Mouse (Mus musculus) neural tube, embryonic 11.5 days (tissue): ENCODE measurements around the gene Gbf1. TPM values are rescaled to one million over a fixed set of nuclear protein-coding genes. Genes with fewer than 3 reads are reported as not detected.
"Not testable (repeated sequence)": the region's sequence is repeated elsewhere in the genome, so short reads cannot be mapped to it uniquely, and the experiment has no call there.

Experiments
- ATAC-seq: fragments of 200-750 bp; cut with Nextera tagmentation; 2 replicates; pipeline ENCODE4 v1.8.0; 2017; ENCODE audit warnings: moderate number of reproducible peaks, mild to moderate bottlenecking, moderate TSS enrichment, moderate library complexity; ENCODE audit not compliant: insufficient read depth, low FRiP score, low TSS enrichment
- DNase-seq: peaks from one replicate; pipeline ENCODE4 v3.0.0-alpha.2; 2015; ENCODE audit warnings: low spot score
- H3K27ac ChIP-seq: fragments of 300-500 bp; sonication (generic); 2 replicates; pipeline ENCODE4 v1.5.1; 2014; ENCODE audit warnings: low read depth, mild to moderate bottlenecking, low read length
- H3K27me3 ChIP-seq: fragments of 300-500 bp; sonication (generic); 2 replicates; pipeline ENCODE4 v1.6.1; 2014; ENCODE audit warnings: mild to moderate bottlenecking, low read length, mixed read lengths; ENCODE audit not compliant: control insufficient read depth, insufficient read depth
- H3K36me3 ChIP-seq: fragments of 300-500 bp; sonication (generic); 2 replicates; pipeline ENCODE4 v1.6.1; 2014; ENCODE audit warnings: mild to moderate bottlenecking, low read length, moderate library complexity, mixed read lengths; ENCODE audit not compliant: control insufficient read depth, insufficient read depth
- H3K4me1 ChIP-seq: fragments of 300-500 bp; sonication (generic); 2 replicates; pipeline ENCODE4 v1.6.1; 2014; ENCODE audit warnings: low read length, mixed read lengths; ENCODE audit not compliant: control insufficient read depth, insufficient read depth
- H3K4me2 ChIP-seq: fragments of 300-500 bp; sonication (generic); 2 replicates; pipeline ENCODE4 v1.6.1; 2014; ENCODE audit warnings: low read depth, mild to moderate bottlenecking, moderate library complexity
- H3K4me3 ChIP-seq: fragments of 300-500 bp; sonication (generic); 2 replicates; pipeline ENCODE4 v1.5.1; 2014; ENCODE audit warnings: low read depth, low read length
- H3K9ac ChIP-seq: fragments of 300-500 bp; sonication (generic); 2 replicates; pipeline ENCODE4 v1.6.1; 2014; ENCODE audit warnings: mild to moderate bottlenecking, low read length
- H3K9me3 ChIP-seq: fragments of 300-500 bp; sonication (generic); 2 replicates; pipeline ENCODE4 v1.6.1; 2016; ENCODE audit warnings: low read length; ENCODE audit not compliant: control insufficient read depth
- whole genome bisulfite sequencing: fragments of 180-500 bp; shearing (Covaris S2); extraction: QIAGEN DNeasy Blood & Tissue Kit; methylation state at CpG from one replicate; pipeline ENCODE4 v1.1.7; 2014; 5-methylcytosine and 5-hydroxymethylcytosine counted together
- polyA plus RNA-seq: library from polyadenylated mRNA; unstranded; fragments of >200 nt; fragmentation: Nextera tagmentation; extraction: Ambion mirVana; gene quantifications from 2 replicates; pipeline ENCODE4 v1.2.1, GENCODE M21; 2014

Gbf1 gene
- polyA plus RNA-seq, 1 experiment from 2014 or later: 52.0 TPM

DNA sequence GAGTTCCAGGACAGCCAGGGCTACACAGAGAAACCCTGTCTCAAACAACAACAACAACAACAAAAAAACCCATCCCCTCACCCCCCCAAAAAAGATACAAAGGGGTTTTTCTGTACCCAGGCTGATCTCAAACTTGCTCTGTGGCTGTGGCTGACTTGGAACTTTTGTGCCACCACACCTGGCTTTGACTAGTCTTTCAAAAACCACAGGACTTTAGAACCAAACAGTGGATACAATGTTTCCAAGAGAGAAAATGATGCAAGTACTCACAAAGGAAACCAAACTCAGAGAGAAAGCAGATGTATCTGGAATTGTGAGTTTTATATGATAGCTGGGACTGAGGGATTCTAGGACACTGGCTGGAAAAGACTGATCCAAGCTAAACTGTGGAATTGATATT lies 27.7 kb upstream of the Gbf1 start:
- Histone ChIP-seq H3K36me3 (no peaks in the 10 kb centered on the region), H3K4me1 (no peaks in the 10 kb centered on the region), H3K9ac (no peak overlapping the region), H3K9me3 (no peaks in the 10 kb centered on the region), H3K27me3 (no peaks in the 10 kb centered on the region), H3K4me2 (no peak overlapping the region), H3K4me3 (no peak overlapping the region), H3K27ac (no peak overlapping the region)
- DNase-seq (no peak), ATAC-seq (no peak)

- 91% methylated on average over 4 of the region's 4 CpGs for WGBS
Observed at GRCm38 (mm10) chr19:46126301-46126700, 26.0 kb upstream of the Gbf1 start.

GRCm38 (mm10) chr19:46129737-46130136 lies 22.6 kb upstream of the Gbf1 start:
- peaks cover 44% of the 10 kb centered on the region for H3K27me3 ChIP-seq
- not testable (repeated sequence) for DNase-seq, H3K36me3 ChIP-seq, ATAC-seq, H3K9ac ChIP-seq, H3K27ac ChIP-seq, H3K4me3 ChIP-seq, H3K4me2 ChIP-seq, H3K9me3 ChIP-seq, H3K4me1 ChIP-seq
- WGBS: 70% methylated on average over 6 of the region's 6 CpGs

More at GRCm38 (mm10) chr19:46126301-46126700, 26.0 kb upstream of the Gbf1 start:
- H3K9me3 ChIP-seq: no peaks in the 10 kb centered on the region
- no peak overlapping the region for H3K27ac ChIP-seq
- H3K4me1 ChIP-seq: no peaks in the 10 kb centered on the region
- no peak overlapping the region for H3K9ac ChIP-seq
- H3K4me3 ChIP-seq: no peak overlapping the region
- H3K4me2 ChIP-seq: no peak overlapping the region
- DNase-seq (no peak), ATAC-seq (no peak)
- H3K36me3 ChIP-seq: no peaks in the 10 kb centered on the region
- H3K27me3 ChIP-seq: peaks cover 11% of the 10 kb centered on the region

- no peaks in the 10 kb centered on the region for H3K36me3 ChIP-seq
- no peak overlapping the region for H3K4me2 ChIP-seq
- peaks cover 6% of the 10 kb centered on the region for H3K4me1 ChIP-seq
- WGBS: 7% methylated on average over 6 of the region's 8 CpGs
- ATAC-seq (no peak), DNase-seq (no peak)
- H3K9me3 ChIP-seq: no peaks in the 10 kb centered on the region
- no peak overlapping the region for H3K9ac ChIP-seq
- H3K4me3 ChIP-seq: no peak overlapping the region
- no peak overlapping the region for H3K27ac ChIP-seq
- H3K27me3 ChIP-seq: peaks cover 58% of the 10 kb centered on the region
Observed at GRCm38 (mm10) chr19:46131283-46131682, 21.0 kb upstream of the Gbf1 start.

DNA sequence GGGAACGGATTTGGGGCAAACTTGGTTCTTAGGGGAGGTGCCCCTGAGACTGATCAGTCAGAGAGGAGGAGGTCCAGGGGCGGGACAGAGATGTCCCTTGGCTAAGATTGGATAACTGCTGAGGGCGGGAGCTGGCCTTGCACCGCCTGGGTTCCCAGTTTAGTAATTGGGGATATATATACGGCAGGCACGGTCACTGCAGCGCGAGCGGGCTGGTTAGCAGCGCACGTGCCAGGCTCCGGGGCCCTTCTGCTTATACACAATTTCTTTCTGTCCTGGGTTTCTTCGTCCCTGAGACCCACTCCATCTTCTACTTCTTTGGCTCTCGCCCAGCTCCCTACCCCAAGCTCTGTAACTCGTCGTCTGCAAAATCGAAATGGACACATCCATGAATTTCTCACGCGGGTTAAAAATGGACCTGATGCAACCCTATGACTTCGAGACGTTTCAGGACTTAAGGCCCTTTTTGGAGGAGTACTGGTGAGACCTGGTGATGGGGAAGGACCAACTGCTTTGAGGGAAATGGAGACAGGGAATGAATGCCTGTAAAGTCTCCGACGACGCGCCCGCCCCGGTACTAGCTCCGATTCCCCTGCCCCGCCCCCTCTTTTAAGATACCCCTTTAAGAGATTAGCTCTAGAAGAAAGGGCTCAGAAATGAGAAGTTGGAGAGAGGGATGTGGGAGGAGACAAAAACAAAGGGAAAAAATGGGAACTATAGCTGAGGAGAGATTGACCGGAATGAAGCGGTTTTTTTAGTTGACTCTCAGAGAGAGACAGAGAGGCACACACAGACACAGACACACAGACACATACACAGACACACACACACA lies 20.4 kb upstream of the Gbf1 start, which contains the start of gene Elovl3:
TSS of gene Elovl3 (plus strand) at position 204 of the 832 bp plus-strand sequence.
- peaks cover 9% of the 10 kb centered on the region for H3K4me1 ChIP-seq
- WGBS: 3% methylated on average over 31 of the region's 31 CpGs
- no peak within 1 kb of the TSS for H3K4me3 ChIP-seq
- peaks cover 64% of the 10 kb centered on the region for H3K27me3 ChIP-seq
- no peaks in the 10 kb centered on the region for H3K9me3 ChIP-seq
- no peak for ATAC-seq
- DNase-seq: peak; percentile 29
- H3K4me2 ChIP-seq: no peak within 1 kb of the TSS
- H3K36me3 ChIP-seq: no peaks in the 10 kb centered on the region
- H3K27ac ChIP-seq: no peak within 1 kb of the TSS
- H3K9ac ChIP-seq: no peak within 1 kb of the TSS

DNA sequence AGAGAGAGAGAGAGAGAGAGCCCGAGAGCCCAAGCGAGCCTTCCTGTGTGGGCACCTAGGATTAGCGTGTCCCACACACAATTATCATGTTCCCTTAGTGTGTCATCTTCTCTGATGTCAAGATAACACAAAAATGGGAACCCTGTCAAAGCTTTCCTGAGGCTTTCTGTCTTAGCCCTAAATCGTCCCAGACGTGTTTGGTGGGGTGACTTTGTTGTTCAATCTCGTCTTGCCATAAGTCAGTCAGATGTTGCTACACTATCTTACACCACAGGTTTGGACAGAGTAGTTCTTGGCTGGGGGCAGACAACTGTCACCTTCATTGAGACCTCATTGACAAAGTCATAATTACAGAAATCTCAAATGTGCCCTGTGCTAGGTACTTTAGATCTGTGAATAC lies 19.7 kb upstream of the Gbf1 start:
- Histone ChIP-seq H3K36me3 (no peaks in the 10 kb centered on the region), H3K27me3 (peaks cover 71% of the 10 kb centered on the region), H3K4me3 (no peak overlapping the region), H3K4me1 (peaks cover 9% of the 10 kb centered on the region), H3K4me2 (no peak overlapping the region), H3K9me3 (no peaks in the 10 kb centered on the region), H3K27ac (no peak overlapping the region), H3K9ac (no peak overlapping the region)
- DNase-seq (no peak), ATAC-seq (no peak)
- 58% methylated on average over 6 of the region's 6 CpGs for WGBS

- ATAC-seq (peak; percentile 45; the same call in 1 of the 2 replicates), DNase-seq (peak; percentile 91)
- Histone ChIP-seq H3K36me3 (no peaks in the 10 kb centered on the region), H3K4me3 (peak overlapping the region; percentile 47), H3K4me1 (peaks cover 9% of the 10 kb centered on the region), H3K9ac (no peak overlapping the region; the same call in 1 of the 2 replicates), H3K27ac (no peak overlapping the region), H3K27me3 (peaks cover 84% of the 10 kb centered on the region), H3K9me3 (no peaks in the 10 kb centered on the region), H3K4me2 (peak overlapping the region; percentile 100)
- under 1% methylated on average over 12 of the region's 12 CpGs for WGBS
Observed at GRCm38 (mm10) chr19:46135297-46135696, 17.0 kb upstream of the Gbf1 start.

DNA sequence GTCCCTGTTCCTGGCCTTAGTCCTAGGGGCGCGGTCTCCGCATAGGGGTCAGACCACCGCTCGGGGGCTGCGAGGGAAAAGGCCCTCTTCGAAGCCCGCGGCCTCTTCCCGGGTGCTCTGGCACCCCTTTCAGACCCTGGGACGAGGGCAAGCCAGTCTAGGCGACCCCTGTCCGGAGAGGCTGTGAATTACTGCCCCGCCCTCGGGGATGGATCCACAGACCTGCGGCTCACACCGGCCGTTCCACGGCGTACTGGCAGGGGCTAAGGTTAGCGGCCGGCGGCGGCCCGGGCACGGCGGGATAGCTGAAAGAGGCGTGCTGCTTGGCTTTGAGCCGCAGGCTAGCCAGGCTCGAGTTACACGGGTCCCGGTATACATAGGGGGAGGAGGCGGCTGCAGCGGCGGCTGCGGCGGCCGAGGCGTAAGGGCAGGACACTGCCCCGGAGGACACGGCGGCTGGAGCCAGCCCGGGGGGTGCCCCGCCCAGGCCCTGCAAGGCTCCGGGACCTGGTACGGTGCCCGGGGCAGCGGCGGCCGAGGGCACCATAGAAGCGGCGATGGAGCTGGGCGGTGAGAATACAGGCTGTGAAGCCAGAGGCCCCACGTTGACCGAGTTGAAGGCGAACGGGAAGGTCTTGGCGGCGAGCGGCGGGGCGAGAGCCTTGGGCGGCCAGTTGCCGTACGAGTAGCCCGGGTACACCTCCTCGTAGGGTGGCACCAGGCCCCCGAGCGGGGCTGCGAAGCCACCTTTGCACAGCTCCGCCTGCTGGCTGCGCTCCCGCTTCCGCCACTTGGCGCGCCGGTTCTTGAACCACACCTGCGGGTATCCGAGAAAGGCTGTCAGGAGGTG lies 16.3 kb upstream of the Gbf1 start:
- Histone ChIP-seq H3K4me2 (peak overlapping the region; percentile 100), H3K36me3 (no peaks in the 10 kb centered on the region), H3K9me3 (no peaks in the 10 kb centered on the region), H3K4me1 (peaks cover 12% of the 10 kb centered on the region), H3K27me3 (peaks cover 78% of the 10 kb centered on the region), H3K9ac (peak overlapping the region; percentile 48), H3K4me3 (peak overlapping the region; percentile 47), H3K27ac (no peak overlapping the region)
- peak; percentile 48; the same call in 1 of the 2 replicates for ATAC-seq
- peak; percentile 69 for DNase-seq
- WGBS: under 1% methylated on average over 65 of the region's 79 CpGs
